In genomic region chr4:8207924-8208323, GRCm38 (mm10) we compare ENCODE assay signal across 27 mouse cellular contexts. TPM values are rescaled to one million over a fixed set of nuclear protein-coding genes. Genes with fewer than 3 reads are reported as not detected.
"Had no signal": no experiment of that assay in that cellular context is flagged by ENCODE, and none has a peak within 500 bp of the region (broad histone marks: within the 10 kb centered on the region; RNA-seq: fewer than 3 reads in every experiment).

No protein-coding gene starts in this region.

- ATAC-seq: forebrain, embryonic 13.5 days; forebrain, embryonic 14.5 days; forebrain, embryonic 15.5 days; forebrain, embryonic 16.5 days; forebrain, postnatal 0 days had no signal

- H3K4me3 ChIP-seq: embryonic facial prominence, embryonic 10.5 days; embryonic facial prominence, embryonic 12.5 days; embryonic facial prominence, embryonic 13.5 days; embryonic facial prominence, embryonic 15.5 days; erythroblast, embryonic 14.5 days; forebrain, embryonic 10.5 days; forebrain, embryonic 12.5 days; forebrain, embryonic 13.5 days; forebrain, embryonic 15.5 days; gastrocnemius, adult 2 months had no signal

- H3K36me3 ChIP-seq: embryonic facial prominence, embryonic 10.5 days; embryonic facial prominence, embryonic 12.5 days; embryonic facial prominence, embryonic 13.5 days; embryonic facial prominence, embryonic 15.5 days; forebrain, embryonic 10.5 days; forebrain, embryonic 12.5 days; forebrain, embryonic 15.5 days had no signal

- H3K9me3 ChIP-seq: embryonic facial prominence, embryonic 10.5 days; embryonic facial prominence, embryonic 12.5 days; embryonic facial prominence, embryonic 13.5 days; embryonic facial prominence, embryonic 15.5 days; forebrain, embryonic 10.5 days; forebrain, embryonic 12.5 days; forebrain, embryonic 13.5 days; forebrain, embryonic 15.5 days had no signal

- H3K27me3 ChIP-seq: embryonic facial prominence, embryonic 12.5 days; embryonic facial prominence, embryonic 13.5 days; embryonic facial prominence, embryonic 15.5 days; forebrain, embryonic 12.5 days; forebrain, embryonic 13.5 days; forebrain, embryonic 15.5 days had no signal

- H3K4me2 ChIP-seq: embryonic facial prominence, embryonic 12.5 days; embryonic facial prominence, embryonic 13.5 days; embryonic facial prominence, embryonic 15.5 days; forebrain, embryonic 12.5 days; forebrain, embryonic 13.5 days; forebrain, embryonic 15.5 days had no signal

- H3K4me1 ChIP-seq: embryonic facial prominence, embryonic 13.5 days; embryonic facial prominence, embryonic 15.5 days; forebrain, embryonic 12.5 days; forebrain, embryonic 13.5 days; forebrain, embryonic 15.5 days had no signal

- H3K9ac ChIP-seq: embryonic facial prominence, embryonic 12.5 days; embryonic facial prominence, embryonic 13.5 days; embryonic facial prominence, embryonic 15.5 days; forebrain, embryonic 12.5 days; forebrain, embryonic 13.5 days; forebrain, embryonic 15.5 days; forebrain, postnatal 0 days had no signal

- DNase-seq: cerebellum, adult 2 months; cerebellum, adult 8-10 months; cerebellum, adult 9-10 months; cerebellum, adult 9-11 months; cerebellum, postnatal 10 days; cerebellum, postnatal 14 days; cerebellum, postnatal 25 days; embryo, embryonic 11 days; forebrain, postnatal 0 days; gastrocnemius, adult 2 months; gastrocnemius, postnatal 10 days; gastrocnemius, postnatal 14 days; gastrocnemius, postnatal 25 days; gastrocnemius, postnatal 36 days; heart, adult 18-20 months had no signal

- H3K27ac ChIP-seq: embryonic facial prominence, embryonic 10.5 days; embryonic facial prominence, embryonic 12.5 days; embryonic facial prominence, embryonic 13.5 days; embryonic facial prominence, embryonic 15.5 days; forebrain, embryonic 10.5 days; forebrain, embryonic 12.5 days; forebrain, embryonic 13.5 days; forebrain, embryonic 15.5 days; gastrocnemius, adult 2 months had no signal

RNA-seq across cellular contexts. Expression of gene Car8, which starts 30.9 kb away (rescaled TPM):
- total RNA-seq: granulocyte monocyte progenitor cell, adult 5-6 weeks had no signal
- polyA plus RNA-seq: erythroblast, embryonic 14.5 days had no signal
